Mouse (Mus musculus): ENCODE measurements around the gene Cic.
A peak's percentile ranks its signal among the peaks of the same experiment; 100 is the strongest.

Cic gene

DNA sequence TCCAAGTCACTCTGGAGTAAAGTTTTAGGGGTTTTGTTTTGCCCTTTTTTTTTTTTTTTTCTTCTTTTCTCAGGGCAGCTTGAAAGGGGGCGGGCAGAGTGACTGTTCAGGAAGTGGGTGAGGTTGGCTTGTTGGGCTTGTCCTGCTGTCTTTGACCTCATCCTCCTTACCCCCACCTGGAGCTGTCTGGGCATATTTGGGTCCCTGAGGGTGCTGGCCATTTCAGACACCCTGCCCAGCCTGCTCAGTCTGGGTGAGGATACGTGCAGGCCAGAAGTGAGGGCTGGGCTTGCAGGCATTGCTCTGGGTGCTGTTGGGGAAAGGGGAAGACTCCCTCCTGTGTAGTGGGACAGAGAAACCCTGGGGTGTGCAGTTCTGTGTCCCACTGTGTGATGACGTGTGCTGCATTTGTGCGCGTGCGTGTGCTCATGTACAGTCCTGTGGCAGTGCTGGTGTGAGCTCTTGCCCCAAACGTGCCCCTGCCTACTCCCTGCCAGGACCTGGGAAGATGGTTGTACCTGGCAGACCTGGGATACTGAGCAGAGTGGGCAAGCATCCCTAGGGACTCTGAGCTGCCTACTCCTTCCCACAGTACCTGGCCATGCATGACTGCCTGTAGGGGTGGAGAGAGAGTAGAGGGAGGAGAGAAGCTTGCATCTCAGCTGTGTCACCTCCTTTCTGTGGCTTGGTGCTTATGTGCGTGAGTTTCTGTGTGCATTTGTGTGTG lies 2.2 kb downstream of the Cic start:
- no peak for DNase-seq (ENCODE audit: low read depth)

DNA sequence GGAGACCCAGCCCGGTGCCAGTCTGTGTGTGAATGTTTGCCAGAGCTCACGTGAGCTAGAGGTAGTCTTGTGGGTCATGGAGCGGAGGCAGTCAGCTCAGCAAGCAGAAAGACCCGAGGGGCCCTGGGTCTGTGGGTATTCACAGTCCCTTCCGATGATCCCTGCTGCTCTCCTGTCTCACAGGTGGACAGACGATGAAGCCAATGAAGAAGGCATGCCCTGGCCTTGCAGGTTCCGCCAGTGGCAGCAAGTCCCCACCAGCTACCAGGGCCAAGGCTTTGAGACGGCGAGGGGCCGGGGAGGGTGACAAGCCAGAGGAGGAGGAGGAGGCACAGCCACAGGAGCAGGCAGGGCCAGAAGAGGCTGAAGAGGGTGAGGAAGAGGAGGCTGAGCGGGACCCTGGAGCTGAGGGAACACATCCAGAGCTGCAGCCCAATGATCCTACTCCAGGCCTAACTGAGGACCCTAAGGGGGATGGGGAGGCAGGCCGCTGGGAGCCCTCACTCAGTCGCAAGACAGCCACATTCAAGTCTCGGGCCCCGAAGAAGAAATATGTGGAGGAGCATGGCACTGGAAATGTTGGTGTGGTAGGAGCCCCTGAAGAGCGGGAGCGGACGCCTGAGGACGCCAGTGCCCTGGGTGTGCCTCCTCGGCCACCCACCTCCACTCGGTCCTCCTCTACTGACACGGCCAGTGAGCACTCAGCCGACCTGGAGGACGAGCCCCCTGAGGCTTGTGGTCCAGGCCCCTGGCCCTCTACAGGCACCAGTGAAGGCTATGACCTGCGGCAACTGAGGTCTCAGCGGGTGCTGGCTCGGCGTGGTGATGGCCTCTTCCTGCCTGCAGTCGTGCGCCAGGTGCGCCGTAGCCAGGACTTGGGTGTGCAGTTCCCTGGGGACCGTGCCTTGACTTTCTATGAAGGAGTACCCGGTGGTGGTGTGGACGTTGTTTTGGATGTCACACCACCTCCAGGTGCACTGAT lies 3.4 kb downstream of the Cic start:
- no peak for DNase-seq (ENCODE audit: low read depth)

- no peak for DNase-seq (ENCODE audit: low read depth)
These were observed 4.3 kb downstream of the Cic start for GRCm38 (mm10) chr7:25271651-25272444.

GRCm38 (mm10) chr7:25272445-25273258 lies 5.1 kb downstream of the Cic start:
- no peak for DNase-seq (ENCODE audit: low read depth)

GRCm38 (mm10) chr7:25273259-25274241 lies 6.0 kb downstream of the Cic start:
- no peak for DNase-seq (ENCODE audit: low read depth)

DNA sequence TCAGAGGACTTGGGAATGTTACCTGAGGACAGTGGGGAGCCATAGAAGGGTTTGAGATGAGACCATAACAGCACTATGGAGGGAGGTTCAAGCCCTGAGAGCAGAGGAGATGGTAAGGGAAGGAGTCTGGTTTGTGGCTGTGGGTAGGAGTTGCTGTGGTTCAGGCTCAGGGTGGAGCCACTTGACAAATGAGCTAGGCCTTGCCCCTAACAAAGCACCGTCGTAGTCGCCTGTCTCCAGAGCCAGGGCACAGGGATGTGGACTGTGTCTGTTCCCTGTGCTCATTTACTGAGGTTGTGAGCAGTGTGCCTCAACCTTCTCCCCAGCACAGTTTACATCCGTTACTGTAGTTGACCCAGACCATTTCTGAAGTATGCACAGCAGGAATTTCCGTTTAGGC lies 7.1 kb downstream of the Cic start:
- DNase-seq (ENCODE audit: low read depth): no peak

DNA sequence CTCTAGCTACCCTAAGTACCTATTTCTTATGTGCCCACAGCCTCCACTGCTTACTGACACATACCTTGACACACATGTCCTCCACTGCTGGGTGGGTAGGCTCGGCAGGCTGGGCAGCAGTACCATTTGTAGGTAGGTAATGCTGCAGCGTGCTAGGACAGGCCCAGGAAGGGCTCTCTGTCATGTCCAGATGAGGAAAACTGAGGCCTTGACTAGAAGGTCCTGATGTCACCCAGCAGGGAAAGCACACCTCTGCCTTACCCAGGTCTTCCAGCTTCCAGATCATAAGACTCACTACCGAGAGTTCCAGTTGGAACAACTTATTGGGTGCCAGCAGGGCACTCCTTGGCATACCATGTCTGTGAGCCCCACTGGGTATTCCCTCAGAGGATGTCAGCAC lies 7.5 kb downstream of the Cic start:
- no peak for DNase-seq (ENCODE audit: low read depth)

- no peak for DNase-seq (ENCODE audit: low read depth)
These were observed 8.2 kb downstream of the Cic start for GRCm38 (mm10) chr7:25275555-25276298.

DNA sequence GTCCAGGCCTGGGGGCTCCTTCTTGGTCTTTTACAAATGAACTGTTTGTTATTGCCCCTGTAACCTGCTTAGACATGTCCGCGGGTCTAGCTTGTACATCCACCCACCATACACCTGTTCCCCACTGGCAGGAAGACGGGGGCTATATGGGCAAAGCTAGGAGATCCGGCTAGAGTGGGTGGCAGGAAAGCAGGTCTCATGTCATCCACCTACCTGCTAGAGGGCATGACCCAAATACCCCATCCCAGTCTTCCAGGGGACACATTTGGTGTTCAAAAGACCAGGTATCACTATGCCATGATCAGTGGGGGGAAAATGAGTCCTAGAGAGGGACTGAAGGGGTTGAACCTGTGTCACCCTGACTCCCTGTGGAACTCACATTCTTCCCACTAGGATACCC lies 9.9 kb downstream of the Cic start:
- DNase-seq (ENCODE audit: low read depth): no peak

- DNase-seq (ENCODE audit: low read depth): no peak
These were observed 10.5 kb downstream of the Cic start for GRCm38 (mm10) chr7:25277998-25278340.

GRCm38 (mm10) chr7:25278341-25279075 lies 11.0 kb downstream of the Cic start:
- DNase-seq (ENCODE audit: low read depth): peak; percentile 87

GRCm38 (mm10) chr7:25279076-25279860 lies 11.8 kb downstream of the Cic start:
- DNase-seq (ENCODE audit: low read depth): peak; percentile 98

- peak; percentile 90 for DNase-seq (ENCODE audit: low read depth)
These were observed 12.6 kb downstream of the Cic start for GRCm38 (mm10) chr7:25279861-25280791.

- DNase-seq (ENCODE audit: low read depth): peak; percentile 53
These were observed 13.7 kb downstream of the Cic start for GRCm38 (mm10) chr7:25281166-25281733.

DNA sequence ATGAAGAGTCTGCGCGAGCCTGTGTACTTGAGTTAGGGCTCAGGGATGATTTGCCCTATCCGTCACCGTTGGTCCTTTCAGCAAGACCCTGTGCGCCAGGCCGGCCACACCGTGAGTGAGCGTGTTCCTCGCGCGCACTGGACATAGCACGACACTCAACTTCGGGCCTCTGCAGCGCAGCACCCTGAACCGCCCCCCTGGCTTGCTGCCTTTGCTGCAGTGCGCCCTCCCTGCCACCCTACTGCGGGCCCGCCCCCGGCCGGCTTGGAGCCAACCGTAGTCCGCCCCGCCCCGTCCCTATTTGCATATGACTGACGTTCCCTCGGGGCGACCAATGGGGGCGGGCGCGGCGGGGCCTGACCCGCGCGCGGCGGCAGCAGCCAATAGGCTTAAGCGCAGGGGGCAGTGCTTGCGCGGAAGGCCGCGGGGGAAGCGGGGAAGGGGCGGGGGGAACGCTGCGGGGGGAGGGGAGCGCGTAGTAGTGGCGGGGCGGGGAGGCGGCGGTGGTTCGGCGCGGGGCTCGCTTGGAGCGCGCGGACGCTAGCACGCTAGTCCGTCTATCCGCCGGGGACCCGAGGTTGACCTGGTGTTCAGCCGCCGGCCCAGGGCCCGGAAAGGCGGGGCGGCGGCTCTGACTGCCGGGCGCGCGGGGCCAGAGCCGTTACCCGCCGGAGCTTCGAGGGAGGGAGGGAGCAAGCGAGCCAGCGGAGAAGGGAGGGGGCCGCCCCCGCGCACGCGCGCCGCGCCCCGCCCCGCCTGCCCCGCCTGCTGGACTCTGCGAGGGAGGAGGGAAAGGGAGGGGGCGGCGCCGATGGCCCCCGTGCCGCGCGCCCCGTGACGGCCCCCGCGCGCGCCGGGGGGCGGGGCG lies 14.5 kb downstream of the Cic start:
- peak; percentile 100 for DNase-seq (ENCODE audit: low read depth)

Measured in NIH3T3 (cell line).